ENCODE assay signal across 9 mouse cellular contexts in the genomic region with DNA sequence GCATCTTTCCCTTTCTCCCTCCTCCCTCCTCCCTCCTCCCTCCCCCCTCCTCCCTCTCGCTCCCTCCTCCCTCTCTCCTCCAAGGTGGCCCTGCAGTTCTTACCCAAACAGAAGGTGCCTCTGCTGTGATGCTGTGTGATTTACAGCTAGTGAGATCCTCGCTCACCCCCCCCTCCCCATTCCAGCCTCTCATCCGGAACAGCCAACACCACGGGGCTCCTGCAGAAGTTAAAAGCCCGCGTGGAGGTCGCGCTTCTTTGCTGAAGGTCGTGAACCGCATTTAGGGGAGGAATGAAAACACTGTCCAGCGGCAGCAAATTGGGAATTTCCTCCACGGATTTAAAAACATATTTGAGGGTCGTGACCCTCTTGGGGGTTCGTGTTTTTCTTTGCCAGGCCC.
A peak's percentile ranks its signal among the peaks of the same experiment; 100 is the strongest.
DNase-seq lines count a peak whose midpoint lies in the region; ATAC-seq and TF ChIP-seq lines count a peak whose summit lies in the region.
"Had no signal": no experiment of that assay in that cellular context is flagged by ENCODE, and none has a peak within 500 bp of the region (broad histone marks: within the 10 kb centered on the region; RNA-seq: fewer than 3 reads in every experiment).

No protein-coding gene starts in this region.

- ATAC-seq in intestine, embryonic 14.5 days (replicated peaks; ENCODE audit: low FRiP score, low TSS enrichment, low read depth), result no peak
- ATAC-seq in intestine, postnatal 0 days, result no peak
- no peak for ATAC-seq in hindbrain, embryonic 14.5 days (ENCODE audit: low FRiP score)
- ATAC-seq in midbrain, embryonic 14.5 days (ENCODE audit: low FRiP score, low TSS enrichment), result no peak
- ATAC-seq in erythroblast, adult 5-6 weeks (replicated peaks; ENCODE audit: low FRiP score, poor library complexity, severe bottlenecking), result no peak

- no peak for DNase-seq in intestine, embryonic 14.5 days (ENCODE audit: low spot score)
- peak; percentile 7 for DNase-seq in brain, adult 2 months (ENCODE audit: low read depth, low spot score)
- no peak for DNase-seq in hindbrain, embryonic 14.5 days (ENCODE audit: low spot score)
- peak; percentile 51 for DNase-seq in midbrain, embryonic 14.5 days
- DNase-seq in layer of hippocampus, postnatal 10 days (ENCODE audit: low spot score in 2 of 2), result no peak
- no peak for DNase-seq in left cerebral cortex, postnatal 36 days (ENCODE audit: low spot score in 2 of 2)
- DNase-seq: heart, postnatal 14 days had no signal

- peaks cover 28% of the 10 kb centered on the region; the same call in 1 of the 2 replicates for H3K4me1 ChIP-seq in intestine, embryonic 14.5 days (replicated peaks; ENCODE audit: control insufficient read depth, insufficient read depth, low read length)
- no peaks in the 10 kb centered on the region for H3K4me1 ChIP-seq in intestine, postnatal 0 days (replicated peaks; ENCODE audit: control insufficient read depth, insufficient read depth, low read length)
- H3K4me1 ChIP-seq in hindbrain, embryonic 14.5 days (replicated peaks; ENCODE audit: control insufficient read depth, insufficient read depth, low read length), result peaks cover 6% of the 10 kb centered on the region
- 0 out of 2 replicates have a peak, but pooled peaks cover 2% of the 10 kb centered on the region for H3K4me1 ChIP-seq in midbrain, embryonic 14.5 days (ENCODE audit: control insufficient read depth, insufficient read depth, low read length)

- H3K4me2 ChIP-seq in intestine, embryonic 14.5 days (ENCODE audit: low read length), result peak overlapping the region; percentile 25
- H3K4me2 ChIP-seq in intestine, postnatal 0 days (replicated peaks; ENCODE audit: low read depth), result no peak overlapping the region
- 0 out of 2 replicates have a peak overlapping the region, but pooled peaks have one; percentile 10 for H3K4me2 ChIP-seq in hindbrain, embryonic 14.5 days (replicated peaks)
- H3K4me2 ChIP-seq in midbrain, embryonic 14.5 days (ENCODE audit: low read length), result 0 out of 2 replicates have a peak overlapping the region, but pooled peaks have one; percentile 19

- intact Hi-C loops in left cerebral cortex, postnatal 36 days (cut with DNase I), result no loop called here

- H3K9me3 ChIP-seq in intestine, embryonic 14.5 days (ENCODE audit: control insufficient read depth, low read length), result no peaks in the 10 kb centered on the region
- H3K9me3 ChIP-seq in intestine, postnatal 0 days (ENCODE audit: control insufficient read depth), result no peaks in the 10 kb centered on the region
- H3K9me3 ChIP-seq in hindbrain, embryonic 14.5 days (ENCODE audit: control insufficient read depth, low read length), result no peaks in the 10 kb centered on the region
- H3K9me3 ChIP-seq in midbrain, embryonic 14.5 days (ENCODE audit: control insufficient read depth, low read length), result no peaks in the 10 kb centered on the region

- no peaks in the 10 kb centered on the region for H3K27me3 ChIP-seq in intestine, embryonic 14.5 days (replicated peaks; ENCODE audit: control insufficient read depth, insufficient read depth, low read length)
- no peaks in the 10 kb centered on the region for H3K27me3 ChIP-seq in intestine, postnatal 0 days (replicated peaks; ENCODE audit: control insufficient read depth, insufficient read depth, low read length)
- H3K27me3 ChIP-seq in hindbrain, embryonic 14.5 days (ENCODE audit: control insufficient read depth, insufficient read depth, low read length), result peaks cover 3% of the 10 kb centered on the region; the same call in 1 of the 2 replicates
- H3K27me3 ChIP-seq in midbrain, embryonic 14.5 days (ENCODE audit: control insufficient read depth, insufficient read depth, low read length), result no peaks in the 10 kb centered on the region

- no peaks in the 10 kb centered on the region for H3K36me3 ChIP-seq in intestine, embryonic 14.5 days (ENCODE audit: control insufficient read depth, insufficient read depth, low read length)
- no peaks in the 10 kb centered on the region for H3K36me3 ChIP-seq in intestine, postnatal 0 days (ENCODE audit: control insufficient read depth, insufficient read depth)
- H3K36me3 ChIP-seq in hindbrain, embryonic 14.5 days (replicated peaks; ENCODE audit: control insufficient read depth, insufficient read depth), result no peaks in the 10 kb centered on the region
- H3K36me3 ChIP-seq in midbrain, embryonic 14.5 days (ENCODE audit: control insufficient read depth, insufficient read depth, low read length), result no peaks in the 10 kb centered on the region

- TF ChIP-seq CTCF in intestine, postnatal 0 days (IDR thresholded peaks at IDR 0.05; ENCODE audit: low read depth), result no peak

- H3K4me3 ChIP-seq in intestine, embryonic 14.5 days (ENCODE audit: low read depth, low read length), result no peak overlapping the region
- H3K4me3 ChIP-seq in intestine, postnatal 0 days (ENCODE audit: low read depth, low read length), result no peak overlapping the region
- no peak overlapping the region for H3K4me3 ChIP-seq in hindbrain, embryonic 14.5 days (replicated peaks; ENCODE audit: low read length)
- no peak overlapping the region for H3K4me3 ChIP-seq in midbrain, embryonic 14.5 days (replicated peaks; ENCODE audit: low read depth, low read length)

- WGBS in intestine, embryonic 14.5 days, result 4% methylated on average over 13 of the region's 14 CpGs
- WGBS in intestine, postnatal 0 days, result 10% methylated on average over 13 of the region's 14 CpGs
- WGBS in hindbrain, embryonic 14.5 days, result 12% methylated on average over 13 of the region's 14 CpGs
- 10% methylated on average over 13 of the region's 14 CpGs for WGBS in midbrain, embryonic 14.5 days

- peak overlapping the region; percentile 22; the same call in 1 of the 2 replicates for H3K27ac ChIP-seq in intestine, embryonic 14.5 days (ENCODE audit: low read depth)
- H3K27ac ChIP-seq in intestine, postnatal 0 days (ENCODE audit: low read depth, low read length), result no peak overlapping the region
- peak overlapping the region; percentile 24; the same call in 1 of the 2 replicates for H3K27ac ChIP-seq in hindbrain, embryonic 14.5 days
- no peak overlapping the region for H3K27ac ChIP-seq in midbrain, embryonic 14.5 days (replicated peaks; ENCODE audit: low read depth, low read length)

- no peak overlapping the region for H3K9ac ChIP-seq in intestine, embryonic 14.5 days (ENCODE audit: low read length)
- H3K9ac ChIP-seq in intestine, postnatal 0 days (ENCODE audit: low read depth, low read length), result no peak overlapping the region
- H3K9ac ChIP-seq in hindbrain, embryonic 14.5 days, result no peak overlapping the region
- no peak overlapping the region for H3K9ac ChIP-seq in midbrain, embryonic 14.5 days (replicated peaks; ENCODE audit: low read length)

Comparison
In these comparisons a context has a peak if more than half of its experiments do, and no peak if none do; other contexts are left out.
1. H3K27ac ChIP-seq: peak in intestine, embryonic 14.5 days (single experiment) and hindbrain, embryonic 14.5 days (single experiment); none in intestine, postnatal 0 days (single experiment) and midbrain, embryonic 14.5 days (single experiment).
2. DNase-seq: peak in brain, adult 2 months (single experiment) and midbrain, embryonic 14.5 days (single experiment); none in intestine, embryonic 14.5 days (single experiment), hindbrain, embryonic 14.5 days (single experiment), layer of hippocampus, postnatal 10 days (0 of 2) and left cerebral cortex, postnatal 36 days (0 of 2).